15 mouse cellular contexts compared by ENCODE assay signal in the genomic region with DNA sequence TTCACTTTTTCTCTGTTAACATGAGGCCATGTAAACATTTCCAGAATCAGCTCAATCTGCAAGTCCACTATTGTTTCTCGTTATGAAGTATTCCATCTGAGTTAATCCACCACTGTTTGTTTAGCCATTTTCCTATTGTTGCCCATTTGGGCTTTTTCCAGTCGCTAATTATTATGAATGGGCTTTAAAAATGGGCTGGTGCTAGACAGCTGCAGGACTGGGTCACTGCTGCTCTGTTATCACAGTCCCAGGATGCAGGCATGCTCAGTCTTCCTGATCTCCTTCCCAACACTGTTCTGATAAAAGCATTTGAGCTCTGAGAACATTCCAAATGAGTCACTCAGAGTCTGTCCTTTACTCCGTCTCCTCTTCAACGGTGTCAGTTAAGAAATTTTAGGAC. TPM values are rescaled to one million over a fixed set of nuclear protein-coding genes. Genes with fewer than 3 reads are reported as not detected.
DNase-seq lines count a peak whose midpoint lies in the region; ATAC-seq and TF ChIP-seq lines count a peak whose summit lies in the region.
"Had no signal": no experiment of that assay in that cellular context is flagged by ENCODE, and none has a peak within 500 bp of the region (broad histone marks: within the 10 kb centered on the region; RNA-seq: fewer than 3 reads in every experiment).

No protein-coding gene starts in this region.

- no peak overlapping the region for H3K4me2 ChIP-seq in hindbrain, embryonic 11.5 days (replicated peaks; ENCODE audit: low read depth, low read length)
- H3K4me2 ChIP-seq in heart, embryonic 14.5 days (ENCODE audit: low read length), result no peak overlapping the region
- H3K4me2 ChIP-seq in liver, postnatal 0 days (ENCODE audit: low read depth, low read length), result no peak overlapping the region

- H3K27me3 ChIP-seq in hindbrain, embryonic 11.5 days (ENCODE audit: control insufficient read depth, insufficient read depth, low read length), result no peaks in the 10 kb centered on the region
- H3K27me3 ChIP-seq in hindbrain, embryonic 10.5 days (ENCODE audit: insufficient read depth, poor library complexity, severe bottlenecking), result no peaks in the 10 kb centered on the region
- no peaks in the 10 kb centered on the region for H3K27me3 ChIP-seq in heart, adult 2 months (ENCODE audit: control insufficient read depth, insufficient read depth, low read length)
- H3K27me3 ChIP-seq in heart, embryonic 14.5 days (ENCODE audit: control insufficient read depth, insufficient read depth, low read length), result no peaks in the 10 kb centered on the region
- H3K27me3 ChIP-seq in liver, postnatal 0 days (ENCODE audit: insufficient read depth, low read length), result no peaks in the 10 kb centered on the region

- intact Hi-C loops in heart, adult 2 months (cut with DNase I), result loop anchor here (1.0 to 10.0 kb wide), 3 partner anchors 29 to 284 kb away; no protein-coding TSS in a partner anchor

- no peak overlapping the region for H3K4me3 ChIP-seq in hindbrain, embryonic 11.5 days (ENCODE audit: low read depth, low read length)
- H3K4me3 ChIP-seq in hindbrain, embryonic 10.5 days, result no peak overlapping the region
- H3K4me3 ChIP-seq in heart, adult 2 months, result no peak overlapping the region
- H3K4me3 ChIP-seq in heart, embryonic 14.5 days (ENCODE audit: control insufficient read depth in 1 of 2, insufficient read depth in 1 of 2, low read depth in 1 of 2, low read length in 2 of 2), result no peak overlapping the region
- no peak overlapping the region for H3K4me3 ChIP-seq in liver, postnatal 0 days (ENCODE audit: low read depth, low read length)
- H3K4me3 ChIP-seq: forebrain, embryonic 10.5 days; midbrain, embryonic 10.5 days had no signal

- H3K9me3 ChIP-seq in hindbrain, embryonic 11.5 days (ENCODE audit: control insufficient read depth, low read length), result no peaks in the 10 kb centered on the region
- H3K9me3 ChIP-seq in hindbrain, embryonic 10.5 days, result no peaks in the 10 kb centered on the region
- H3K9me3 ChIP-seq in heart, embryonic 14.5 days (ENCODE audit: control insufficient read depth, low read length), result no peaks in the 10 kb centered on the region
- no peaks in the 10 kb centered on the region for H3K9me3 ChIP-seq in liver, postnatal 0 days (ENCODE audit: low read length)
- H3K9me3 ChIP-seq: forebrain, embryonic 10.5 days; midbrain, embryonic 10.5 days had no signal

- no peak for TF ChIP-seq CTCF in heart, adult 2 months (IDR thresholded peaks at IDR 0.05)
- TF ChIP-seq CTCF in liver, postnatal 0 days (IDR thresholded peaks at IDR 0.05; ENCODE audit: low read depth), result no peak

- TF ChIP-seq POLR2A in heart, adult 2 months (IDR thresholded peaks at IDR 0.05; ENCODE audit: insufficient read depth, low read depth, low read length), result peak; percentile 80; the same call in 1 of the 2 replicates

- DNase-seq in hindbrain, embryonic 11.5 days (ENCODE audit: low spot score), result peak; percentile 1
- no peak for DNase-seq in hindbrain, embryonic 10.5 days (ENCODE audit: low spot score)
- DNase-seq in heart, adult 2 months, result peak in 1 of 2 experiments; percentile 57
- no peak for DNase-seq in liver, postnatal 0 days
- DNase-seq in MN1 (ENCODE audit: low spot score), result no peak
- no peak for DNase-seq in spleen, postnatal 14 days (ENCODE audit: low spot score in 2 of 2)
- DNase-seq: left cerebral cortex, postnatal 4 days; right cerebral cortex, postnatal 14 days had no signal

- H3K9ac ChIP-seq in hindbrain, embryonic 11.5 days (ENCODE audit: low read depth, low read length), result no peak overlapping the region
- no peak overlapping the region for H3K9ac ChIP-seq in heart, adult 2 months (ENCODE audit: low read depth, low read length)
- H3K9ac ChIP-seq in heart, embryonic 14.5 days (ENCODE audit: low read length), result no peak overlapping the region
- no peak overlapping the region for H3K9ac ChIP-seq in liver, postnatal 0 days (replicated peaks)

- no peaks in the 10 kb centered on the region for H3K79me2 ChIP-seq in heart, adult 2 months (replicated peaks; ENCODE audit: control insufficient read depth, insufficient read depth, low read length)

- WGBS in hindbrain, embryonic 11.5 days, result 80% methylated on average over 4 of the region's 4 CpGs
- WGBS in hindbrain, embryonic 10.5 days, result 82% methylated on average over 4 of the region's 4 CpGs
- WGBS in heart, adult 2 months, result 13% methylated on average over 4 of the region's 4 CpGs
- WGBS in heart, embryonic 14.5 days, result 20% methylated on average over 4 of the region's 4 CpGs
- WGBS in liver, postnatal 0 days (ENCODE audit: insufficient replicate concordance), result 37% methylated on average over 4 of the region's 4 CpGs

- ATAC-seq in hindbrain, embryonic 11.5 days (ENCODE audit: low FRiP score), result no peak
- ATAC-seq in heart, embryonic 14.5 days (ENCODE audit: insufficient number of reproducible peaks, insufficient read depth, low FRiP score, low read depth), result peak; percentile 86
- ATAC-seq in liver, postnatal 0 days, result peak; percentile 74

- H3K4me1 ChIP-seq in hindbrain, embryonic 11.5 days (replicated peaks; ENCODE audit: control insufficient read depth, insufficient read depth, low read length), result no peaks in the 10 kb centered on the region
- peaks cover 8% of the 10 kb centered on the region; the same call in 1 of the 2 replicates for H3K4me1 ChIP-seq in hindbrain, embryonic 10.5 days (replicated peaks)
- peaks cover 10% of the 10 kb centered on the region for H3K4me1 ChIP-seq in heart, adult 2 months (ENCODE audit: control insufficient read depth, insufficient read depth, low read length)
- H3K4me1 ChIP-seq in heart, embryonic 14.5 days (ENCODE audit: control insufficient read depth in 2 of 2, insufficient read depth in 2 of 2, low read length in 2 of 2), result peaks cover 4 to 5% of the 10 kb centered on the region in 2 experiments; a peak in 3 of 4 replicates
- no peaks in the 10 kb centered on the region for H3K4me1 ChIP-seq in liver, postnatal 0 days (ENCODE audit: insufficient read depth)

- no peak overlapping the region for H3K27ac ChIP-seq in hindbrain, embryonic 11.5 days (ENCODE audit: low read depth, low read length)
- no peak overlapping the region for H3K27ac ChIP-seq in hindbrain, embryonic 10.5 days
- peak overlapping the region; percentile 70; the same call in 1 of the 2 replicates for H3K27ac ChIP-seq in heart, adult 2 months
- H3K27ac ChIP-seq in heart, embryonic 14.5 days (replicated peaks in 1 of 2; ENCODE audit: control insufficient read depth in 1 of 2, insufficient read depth in 1 of 2, low read depth in 2 of 2, low read length in 2 of 2), result peak overlapping the region in 1 of 2 experiments; percentile 20; a peak in 2 of 4 replicates
- no peak overlapping the region for H3K27ac ChIP-seq in liver, postnatal 0 days (ENCODE audit: low read depth)
- H3K27ac ChIP-seq: forebrain, embryonic 10.5 days; midbrain, embryonic 10.5 days had no signal

- H3K36me3 ChIP-seq in hindbrain, embryonic 11.5 days (ENCODE audit: control insufficient read depth, insufficient read depth, low read length), result no peaks in the 10 kb centered on the region
- no peaks in the 10 kb centered on the region for H3K36me3 ChIP-seq in hindbrain, embryonic 10.5 days
- peaks cover 8% of the 10 kb centered on the region for H3K36me3 ChIP-seq in heart, adult 2 months (ENCODE audit: control insufficient read depth, insufficient read depth, low read length)
- H3K36me3 ChIP-seq in heart, embryonic 14.5 days (ENCODE audit: control insufficient read depth, insufficient read depth, low read length), result no peaks in the 10 kb centered on the region
- H3K36me3 ChIP-seq in liver, postnatal 0 days (replicated peaks; ENCODE audit: insufficient read depth, low read length), result no peaks in the 10 kb centered on the region
- H3K36me3 ChIP-seq: forebrain, embryonic 10.5 days; midbrain, embryonic 10.5 days had no signal

- peak; percentile 99 for TF ChIP-seq EP300 in heart, adult 2 months (IDR thresholded peaks at IDR 0.05; ENCODE audit: insufficient read depth, low read depth, low read length)
- TF ChIP-seq EP300 in liver, postnatal 0 days (IDR thresholded peaks at IDR 0.05; ENCODE audit: low read depth), result 0 out of 2 replicates have a peak, but pooled peaks have one; percentile 26

RNA-seq across cellular contexts. Expression of a gene that starts 58.1 kb away (rescaled TPM):
- not detected in 2 replicates for polyA plus RNA-seq in hindbrain, embryonic 11.5 days (2014; fragmentation: Nextera tagmentation; extraction: Ambion mirVana)
- polyA plus RNA-seq in hindbrain, embryonic 10.5 days (2016; fragmentation: Nextera tagmentation; extraction: Ambion mirVana), result not detected in 2 replicates
- not detected for total RNA-seq in heart, adult 2 months (2021)
- polyA plus RNA-seq in heart, adult 2 months (2012; rRNA removed), result not detected in 2 replicates
- polyA plus RNA-seq in heart, embryonic 14.5 days (2014; fragmentation: Nextera tagmentation; extraction: Ambion mirVana), result not detected in 2 replicates
- polyA plus RNA-seq in liver, postnatal 0 days (2015; fragmentation: Nextera tagmentation; extraction: Ambion mirVana), result not detected in 2 replicates
- total RNA-seq: CH12.LX; hematopoietic stem cell, adult 5-6 weeks; left cerebral cortex, postnatal 4 days had no signal
- polyA plus RNA-seq: forebrain, embryonic 10.5 days; large intestine, adult 2 months; midbrain, embryonic 10.5 days; testis, adult 2 months had no signal
